Mouse (Mus musculus): ENCODE results near the gene Mrpl41. TPM values are rescaled to one million over a fixed set of nuclear protein-coding genes. Genes with fewer than 3 reads are reported as not detected.
A peak's percentile ranks its signal among the peaks of the same experiment; 100 is the strongest.

The Mrpl41 gene
- total and polyA plus RNA-seq, 2 experiments from 2014 or later: 69.5 to 194 TPM

DNA sequence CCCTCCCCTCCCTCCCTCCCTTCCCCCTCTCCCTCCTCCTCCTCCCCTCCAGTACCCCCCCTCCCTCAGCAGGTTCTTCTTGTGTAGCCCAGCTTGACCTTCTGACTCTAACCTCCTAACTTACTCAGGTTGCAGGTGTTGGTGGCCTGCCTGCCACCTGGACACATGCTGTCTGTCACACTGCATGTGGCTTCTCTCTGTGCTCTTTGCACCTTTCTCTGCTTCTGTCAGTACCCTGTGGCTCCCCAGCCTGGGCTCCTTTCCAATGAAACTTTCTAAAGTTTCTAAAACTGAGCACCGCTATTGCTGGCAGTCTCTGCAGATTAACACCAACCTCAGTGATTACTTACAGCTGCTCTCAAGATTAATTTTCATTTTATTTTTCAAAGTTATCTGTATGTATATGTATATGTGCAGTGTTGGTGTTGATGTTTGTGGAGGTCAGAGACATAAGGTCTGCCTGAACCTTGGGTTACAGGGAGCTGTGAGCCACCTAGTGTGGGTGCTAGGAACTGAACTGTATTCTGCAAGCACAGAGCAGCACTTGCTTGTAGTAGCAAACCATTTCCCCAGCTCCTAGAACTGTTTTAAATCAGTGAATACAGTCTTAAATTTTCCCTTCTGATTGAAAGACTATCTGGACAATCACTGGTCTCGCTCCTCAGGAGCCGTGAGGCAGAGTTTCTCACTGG, 25.8 kb upstream of the Mrpl41 start:
- Histone ChIP-seq H3K4me2 (ENCODE audit: low read depth, low read length) (no peak overlapping the region), H3K36me3 (replicated peaks; ENCODE audit: control insufficient read depth, insufficient read depth, low read length) (peaks cover 20% of the 10 kb centered on the region), H3K27me3 (ENCODE audit: control insufficient read depth, insufficient read depth, low read length) (no peaks in the 10 kb centered on the region), H3K4me3 (ENCODE audit: low read depth, low read length) (no peak overlapping the region), H3K4me1 (ENCODE audit: control insufficient read depth, insufficient read depth) (no peaks in the 10 kb centered on the region), H3K9ac (replicated peaks; ENCODE audit: low read depth, low read length) (no peak overlapping the region), H3K9me3 (replicated peaks; ENCODE audit: control insufficient read depth, low read length) (no peaks in the 10 kb centered on the region), H3K27ac (ENCODE audit: low read depth) (no peak overlapping the region)
- TF ChIP-seq CTCF (IDR thresholded peaks at IDR 0.05; ENCODE audit: low read depth): peak; percentile 62
- TF ChIP-seq EP300 (IDR thresholded peaks at IDR 0.05; ENCODE audit: low read depth): no peak
- no peak for ATAC-seq (ENCODE audit: insufficient read depth, low read depth)
- DNase-seq (ENCODE audit: low spot score): peak; percentile 21
- 57% methylated on average over 3 of the region's 3 CpGs for WGBS

DNA sequence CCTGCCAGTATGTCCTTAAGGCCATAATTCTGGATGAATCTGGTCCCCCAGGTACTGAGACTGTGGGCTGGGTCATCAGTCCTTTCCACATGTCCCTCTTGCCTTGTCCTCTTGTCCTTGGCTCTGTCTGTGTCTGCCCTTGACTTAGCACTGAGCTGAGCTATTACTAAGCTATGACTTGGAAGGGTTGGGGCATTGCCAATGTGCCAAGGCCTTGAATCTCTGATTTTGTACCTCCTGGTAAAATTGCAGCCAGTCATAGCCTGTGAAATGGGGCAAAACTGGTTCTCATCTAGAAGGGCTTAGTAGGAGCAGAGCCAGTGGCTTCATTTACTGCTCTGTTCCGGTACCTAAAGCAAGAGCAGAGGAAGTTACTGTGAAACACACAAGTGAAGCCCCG, 21.6 kb upstream of the Mrpl41 start:
- TF ChIP-seq EP300 (IDR thresholded peaks at IDR 0.05; ENCODE audit: low read depth) (no peak), CTCF (IDR thresholded peaks at IDR 0.05; ENCODE audit: low read depth) (no peak)
- H3K27me3 ChIP-seq (ENCODE audit: control insufficient read depth, insufficient read depth, low read length): no peaks in the 10 kb centered on the region

DNA sequence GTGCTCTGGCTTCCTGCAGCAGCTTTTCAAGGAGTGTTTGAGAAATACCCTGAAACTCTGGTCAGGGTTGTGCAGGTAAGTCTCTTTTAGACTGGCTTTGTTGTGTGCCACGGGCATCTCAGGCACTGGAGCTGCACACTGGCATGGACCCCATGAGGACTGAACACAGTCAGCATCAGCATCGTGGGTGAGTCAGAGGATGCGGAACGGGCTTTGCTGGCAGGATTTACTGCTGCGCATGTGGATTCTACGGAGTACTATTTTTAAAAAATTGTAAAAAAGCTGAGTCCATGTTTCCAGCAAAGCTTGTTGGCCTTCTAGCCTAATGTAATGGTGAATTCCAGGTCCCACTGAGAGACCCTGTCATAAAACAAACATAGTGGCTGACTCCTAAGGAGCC, 20.4 kb upstream of the Mrpl41 start:
- peaks cover 15% of the 10 kb centered on the region for H3K36me3 ChIP-seq (replicated peaks; ENCODE audit: control insufficient read depth, insufficient read depth, low read length)
- WGBS: 90% methylated on average over 6 of the region's 6 CpGs
- no peak overlapping the region for H3K27ac ChIP-seq (ENCODE audit: low read depth)
- H3K9me3 ChIP-seq (replicated peaks; ENCODE audit: control insufficient read depth, low read length): no peaks in the 10 kb centered on the region
- ATAC-seq (ENCODE audit: insufficient read depth, low read depth) (no peak), DNase-seq (ENCODE audit: low spot score) (no peak)
- TF ChIP-seq EP300 (IDR thresholded peaks at IDR 0.05; ENCODE audit: low read depth): no peak
- TF ChIP-seq CTCF (IDR thresholded peaks at IDR 0.05; ENCODE audit: low read depth): no peak
- H3K27me3 ChIP-seq (ENCODE audit: control insufficient read depth, insufficient read depth, low read length): no peaks in the 10 kb centered on the region
- no peak overlapping the region for H3K4me3 ChIP-seq (ENCODE audit: low read depth, low read length)
- no peak overlapping the region for H3K9ac ChIP-seq (replicated peaks; ENCODE audit: low read depth, low read length)
- no peaks in the 10 kb centered on the region for H3K4me1 ChIP-seq (ENCODE audit: control insufficient read depth, insufficient read depth)
- no peak overlapping the region for H3K4me2 ChIP-seq (ENCODE audit: low read depth, low read length)

More for the DNA sequence above, 21.6 kb upstream of the Mrpl41 start:
- Histone ChIP-seq H3K4me3 (ENCODE audit: low read depth, low read length) (no peak overlapping the region), H3K36me3 (replicated peaks; ENCODE audit: control insufficient read depth, insufficient read depth, low read length) (peaks cover 14% of the 10 kb centered on the region), H3K27ac (ENCODE audit: low read depth) (no peak overlapping the region), H3K9me3 (replicated peaks; ENCODE audit: control insufficient read depth, low read length) (no peaks in the 10 kb centered on the region), H3K4me1 (ENCODE audit: control insufficient read depth, insufficient read depth) (no peaks in the 10 kb centered on the region), H3K4me2 (ENCODE audit: low read depth, low read length) (no peak overlapping the region), H3K9ac (replicated peaks; ENCODE audit: low read depth, low read length) (no peak overlapping the region)
- WGBS: 84% methylated on average over 2 of the region's 2 CpGs
- DNase-seq (ENCODE audit: low spot score) (no peak), ATAC-seq (ENCODE audit: insufficient read depth, low read depth) (no peak)

DNA sequence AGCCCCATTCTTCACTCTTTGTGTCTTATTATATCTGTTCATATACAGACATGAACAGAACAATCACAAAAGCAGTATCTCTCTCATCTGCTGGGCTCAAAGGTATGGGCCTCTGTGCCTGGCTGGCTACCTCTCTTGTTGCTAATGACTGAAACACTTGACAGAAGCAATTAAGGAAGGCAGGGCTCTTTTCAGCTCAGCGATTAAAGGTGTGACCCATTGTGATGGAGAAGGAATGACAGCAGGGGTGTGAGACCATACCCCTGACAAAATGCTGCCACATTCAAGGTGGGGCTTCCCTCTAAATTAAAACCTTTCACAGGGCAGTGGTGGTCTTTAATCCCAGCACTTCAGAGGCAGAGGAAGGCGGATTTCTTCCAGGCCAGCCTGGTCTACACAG, 12.9 kb upstream of the Mrpl41 start:
- Histone ChIP-seq H3K36me3 (replicated peaks; ENCODE audit: control insufficient read depth, insufficient read depth, low read length) (peaks cover 41% of the 10 kb centered on the region), H3K4me1 (ENCODE audit: control insufficient read depth, insufficient read depth) (no peaks in the 10 kb centered on the region), H3K4me3 (ENCODE audit: low read depth, low read length) (no peak overlapping the region), H3K27me3 (ENCODE audit: control insufficient read depth, insufficient read depth, low read length) (no peaks in the 10 kb centered on the region), H3K27ac (ENCODE audit: low read depth) (no peak overlapping the region), H3K4me2 (ENCODE audit: low read depth, low read length) (no peak overlapping the region), H3K9ac (replicated peaks; ENCODE audit: low read depth, low read length) (no peak overlapping the region), H3K9me3 (replicated peaks; ENCODE audit: control insufficient read depth, low read length) (no peaks in the 10 kb centered on the region)
- ATAC-seq (ENCODE audit: insufficient read depth, low read depth) (no peak), DNase-seq (ENCODE audit: low spot score) (no peak)
- TF ChIP-seq EP300 (IDR thresholded peaks at IDR 0.05; ENCODE audit: low read depth) (no peak), CTCF (IDR thresholded peaks at IDR 0.05; ENCODE audit: low read depth) (no peak)
- WGBS: 48% methylated on average over 2 of the region's 2 CpGs

DNA sequence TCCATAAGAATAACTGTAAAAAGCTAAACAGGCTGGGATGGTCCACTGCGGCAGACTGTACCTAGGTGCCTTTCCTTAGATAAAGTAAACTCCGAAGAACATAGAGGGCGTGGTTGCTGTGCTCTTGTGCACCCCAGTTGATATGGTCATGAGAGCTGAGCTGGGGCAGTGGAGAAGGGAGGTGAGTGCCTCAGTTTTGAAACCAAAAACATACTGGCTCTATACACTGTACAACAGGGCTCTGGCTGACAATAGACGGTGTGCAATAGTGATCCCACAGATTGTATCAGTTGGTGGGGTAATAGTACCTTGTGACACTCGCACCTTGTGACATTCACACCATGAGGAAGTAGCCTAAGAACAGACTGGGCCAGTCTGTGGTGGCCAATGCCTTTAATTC, 2.1 kb upstream of the Mrpl41 start:
- no peaks in the 10 kb centered on the region for H3K9me3 ChIP-seq (replicated peaks; ENCODE audit: control insufficient read depth, low read length)
- H3K4me1 ChIP-seq (ENCODE audit: control insufficient read depth, insufficient read depth): peaks cover 12% of the 10 kb centered on the region
- DNase-seq (ENCODE audit: low spot score) (no peak), ATAC-seq (ENCODE audit: insufficient read depth, low read depth) (no peak)
- no peak overlapping the region for H3K4me3 ChIP-seq (ENCODE audit: low read depth, low read length)
- peaks cover 8% of the 10 kb centered on the region for H3K36me3 ChIP-seq (replicated peaks; ENCODE audit: control insufficient read depth, insufficient read depth, low read length)
- H3K9ac ChIP-seq (replicated peaks; ENCODE audit: low read depth, low read length): no peak overlapping the region
- no peak overlapping the region for H3K27ac ChIP-seq (ENCODE audit: low read depth)
- 92% methylated on average over 5 of the region's 5 CpGs for WGBS
- no peak for TF ChIP-seq EP300 (IDR thresholded peaks at IDR 0.05; ENCODE audit: low read depth)
- TF ChIP-seq CTCF (IDR thresholded peaks at IDR 0.05; ENCODE audit: low read depth): no peak
- H3K27me3 ChIP-seq (ENCODE audit: control insufficient read depth, insufficient read depth, low read length): no peaks in the 10 kb centered on the region
- no peak overlapping the region for H3K4me2 ChIP-seq (ENCODE audit: low read depth, low read length)

All from heart, postnatal 0 days (tissue).